Mouse (Mus musculus) heart, adult 2 months (tissue): ENCODE measurements around the gene Dsn1.

Experiments used
- CTCF ChIP-seq: fragments of 200-600 bp; IDR thresholded peaks from 2 replicates; pipeline ENCODE4 v1.8.1; 2022; ENCODE audit warnings: antibody characterized with exemption, mild to moderate bottlenecking, moderate library complexity
- EP300 ChIP-seq: fragments of 200-500 bp; IDR thresholded peaks from 2 replicates; pipeline ENCODE4 v1.6.1; 2011; ENCODE audit warnings: low read depth, low read length, control low read depth; ENCODE audit not compliant: insufficient read depth
- POLR2A ChIP-seq: fragments of 200-500 bp; IDR thresholded peaks from 2 replicates; pipeline ENCODE4 v1.6.1; 2011; ENCODE audit warnings: mild to moderate bottlenecking, low read depth, low read length, control low read depth; ENCODE audit not compliant: insufficient read depth

GRCm38 (mm10) chr2:157010121-157010520 lies 3.2 kb upstream of the Dsn1 start:
- TF ChIP-seq CTCF (no peak), EP300 (no peak), POLR2A (no peak)
